Mouse (Mus musculus) forebrain, embryonic 11.5 days (tissue): Measurements from ENCODE around the gene Tmem266. TPM values are rescaled to one million over a fixed set of nuclear protein-coding genes. Genes with fewer than 3 reads are reported as not detected.
A peak's percentile ranks its signal among the peaks of the same experiment; 100 is the strongest.

Experiments
- ATAC-seq: fragments of 200-750 bp; cut with Nextera tagmentation; replicated peaks from 2 replicates; pipeline ENCODE4 v1.8.0; 2017; ENCODE audit warnings: moderate TSS enrichment; ENCODE audit not compliant: low FRiP score
- DNase-seq: peaks from one replicate; pipeline ENCODE4 v3.0.0-alpha.2; 2017; ENCODE audit warnings: low spot score
- H3K27ac ChIP-seq: fragments of 300-500 bp; sonication (generic); 2 replicates; pipeline ENCODE4 v1.5.1; 2014; ENCODE audit warnings: low read depth, low read length
- H3K27me3 ChIP-seq: fragments of 300-500 bp; sonication (generic); 2 replicates; pipeline ENCODE4 v1.6.1; 2014; ENCODE audit warnings: mild to moderate bottlenecking, low read length, mixed read lengths; ENCODE audit not compliant: control insufficient read depth, insufficient read depth
- H3K36me3 ChIP-seq: fragments of 300-500 bp; sonication (generic); 2 replicates; pipeline ENCODE4 v1.6.1; 2014; ENCODE audit warnings: mild to moderate bottlenecking, low read length, moderate library complexity, mixed read lengths; ENCODE audit not compliant: control insufficient read depth, insufficient read depth
- H3K4me1 ChIP-seq: fragments of 300-500 bp; sonication (generic); replicated peaks from 2 replicates; pipeline ENCODE4 v1.6.1; 2014; ENCODE audit warnings: low read length, mixed read lengths; ENCODE audit not compliant: control insufficient read depth, insufficient read depth
- H3K4me2 ChIP-seq: fragments of 300-500 bp; sonication (generic); 2 replicates; pipeline ENCODE4 v1.6.1; 2014; ENCODE audit warnings: low read depth, mild to moderate bottlenecking, low read length, moderate library complexity, mixed read lengths; ENCODE audit not compliant: severe bottlenecking
- H3K4me3 ChIP-seq: fragments of 300-500 bp; sonication (generic); 2 replicates; pipeline ENCODE4 v1.5.1; 2014; ENCODE audit warnings: low read depth, low read length
- H3K9ac ChIP-seq: fragments of 300-500 bp; sonication (generic); 2 replicates; pipeline ENCODE4 v1.6.1; 2014; ENCODE audit warnings: low read length
- H3K9me3 ChIP-seq: fragments of 300-500 bp; sonication (generic); 2 replicates; pipeline ENCODE4 v1.6.1; 2016; ENCODE audit warnings: low read length, mixed read lengths; ENCODE audit not compliant: control insufficient read depth
- WGBS: fragments of 180-500 bp; shearing (Covaris S2); extraction: QIAGEN DNeasy Blood & Tissue Kit; methylation state at CpG from one replicate; pipeline ENCODE4 v1.1.7; 2014; 5-methylcytosine and 5-hydroxymethylcytosine counted together
- polyA plus RNA-seq: library from polyadenylated mRNA; unstranded; fragments of >200 nt; fragmentation: Nextera tagmentation; extraction: Ambion mirVana; gene quantifications from 2 replicates; pipeline ENCODE4 v1.2.1, GENCODE M21; 2014

Gene Tmem266
- polyA plus RNA-seq, 1 experiment from 2014 or later, result not detected

DNA sequence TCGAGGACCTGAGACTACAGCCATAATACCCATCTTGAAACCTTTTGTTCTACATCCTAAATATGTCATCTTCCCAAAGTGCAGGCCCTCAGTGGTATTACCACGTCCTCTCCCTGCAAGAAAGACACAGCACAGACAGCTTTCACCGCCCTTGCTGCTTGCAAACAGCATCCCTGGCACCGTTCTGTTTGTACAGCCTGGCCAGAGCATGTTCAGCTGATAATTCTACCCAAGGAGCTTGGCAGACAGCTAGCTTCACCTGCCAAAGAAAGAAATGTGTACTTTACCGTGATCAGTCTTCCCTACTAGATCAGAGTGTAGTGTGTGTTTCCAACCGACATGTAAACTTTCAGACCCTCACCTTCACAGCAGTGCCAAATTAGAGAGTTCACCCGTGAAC is 45.2 kb downstream of the Tmem266 start:
- Histone ChIP-seq H3K27me3 (no peaks in the 10 kb centered on the region), H3K4me1 (no peaks in the 10 kb centered on the region), H3K4me2 (no peak overlapping the region), H3K9ac (no peak overlapping the region), H3K36me3 (no peaks in the 10 kb centered on the region), H3K27ac (no peak overlapping the region), H3K4me3 (no peak overlapping the region), H3K9me3 (no peaks in the 10 kb centered on the region)
- DNase-seq (peak; percentile 27), ATAC-seq (no peak)
- WGBS, result 79% methylated on average over 7 of the region's 7 CpGs

GRCm38 (mm10) chr9:55377603-55378250 is 51.0 kb downstream of the Tmem266 start:
- Histone ChIP-seq H3K9ac (no peak overlapping the region), H3K27ac (no peak overlapping the region), H3K27me3 (no peaks in the 10 kb centered on the region), H3K4me2 (no peak overlapping the region), H3K4me3 (no peak overlapping the region), H3K9me3 (no peaks in the 10 kb centered on the region), H3K4me1 (no peaks in the 10 kb centered on the region), H3K36me3 (no peaks in the 10 kb centered on the region)
- ATAC-seq (no peak), DNase-seq (peak; percentile 19)
- 88% methylated on average over 10 of the region's 10 CpGs for WGBS

GRCm38 (mm10) chr9:55381456-55381855 is 54.7 kb downstream of the Tmem266 start:
- 91% methylated on average over 4 of the region's 4 CpGs for WGBS
- H3K9me3 ChIP-seq, result no peaks in the 10 kb centered on the region
- no peaks in the 10 kb centered on the region for H3K4me1 ChIP-seq
- H3K9ac ChIP-seq, result no peak overlapping the region
- DNase-seq (peak; percentile 33), ATAC-seq (no peak)
- no peak overlapping the region for H3K27ac ChIP-seq
- H3K36me3 ChIP-seq, result no peaks in the 10 kb centered on the region
- H3K4me3 ChIP-seq, result no peak overlapping the region
- no peak overlapping the region for H3K4me2 ChIP-seq
- no peaks in the 10 kb centered on the region for H3K27me3 ChIP-seq

DNA sequence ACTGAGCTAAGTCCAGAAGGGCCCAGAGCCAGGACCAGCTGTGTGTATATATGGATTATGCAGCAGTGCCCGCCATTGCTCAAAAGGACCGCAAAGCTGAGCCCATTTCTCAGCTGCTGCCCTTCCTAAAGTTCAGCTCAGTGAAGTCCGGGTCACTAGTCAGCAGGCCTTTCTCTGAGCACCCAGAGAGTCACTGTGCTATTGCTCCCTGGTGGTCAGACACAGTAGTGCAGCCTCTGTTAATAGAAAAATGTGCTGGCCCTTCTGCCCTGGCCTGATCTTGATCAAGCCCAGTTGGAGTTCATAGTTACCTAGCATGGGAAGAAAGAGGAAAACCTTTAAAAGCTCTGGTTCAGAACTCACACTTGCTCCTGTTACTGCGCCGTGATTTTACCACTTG is 55.7 kb downstream of the Tmem266 start:
- ATAC-seq (no peak), DNase-seq (peak; percentile 69)
- Histone ChIP-seq H3K4me1 (no peaks in the 10 kb centered on the region), H3K4me2 (no peak overlapping the region), H3K27me3 (no peaks in the 10 kb centered on the region), H3K9me3 (no peaks in the 10 kb centered on the region), H3K27ac (no peak overlapping the region), H3K9ac (no peak overlapping the region), H3K36me3 (no peaks in the 10 kb centered on the region), H3K4me3 (no peak overlapping the region)
- 34% methylated on average over 5 of the region's 5 CpGs for WGBS

DNA sequence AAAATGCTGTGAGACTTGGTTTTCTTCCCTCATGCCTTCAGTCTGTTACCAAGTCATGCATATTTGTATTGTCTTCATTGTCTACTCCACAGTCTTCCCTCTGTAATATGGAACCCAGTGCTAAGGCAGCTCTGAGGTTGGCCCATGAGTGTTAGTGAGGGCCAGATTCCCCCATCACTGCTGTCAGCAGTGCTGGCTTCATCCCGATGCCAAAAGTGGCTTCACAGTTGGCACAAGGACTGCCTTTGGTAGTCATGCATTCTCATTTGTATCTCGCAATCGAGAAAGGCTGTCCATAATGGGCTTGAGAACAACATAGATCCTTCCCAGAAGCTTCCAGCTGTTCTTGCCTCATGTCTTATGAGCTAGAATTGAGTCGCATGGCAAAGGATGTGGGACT is 59.4 kb downstream of the Tmem266 start:
- no peak overlapping the region for H3K4me3 ChIP-seq
- no peak overlapping the region for H3K27ac ChIP-seq
- H3K4me1 ChIP-seq, result no peaks in the 10 kb centered on the region
- ATAC-seq, result no peak
- H3K9me3 ChIP-seq, result no peaks in the 10 kb centered on the region
- H3K9ac ChIP-seq, result no peak overlapping the region
- DNase-seq, result no peak
- H3K4me2 ChIP-seq, result no peak overlapping the region
- H3K27me3 ChIP-seq, result no peaks in the 10 kb centered on the region
- no peaks in the 10 kb centered on the region for H3K36me3 ChIP-seq
- 95% methylated on average over 4 of the region's 4 CpGs for WGBS

- H3K4me3 ChIP-seq, result no peak overlapping the region
- no peaks in the 10 kb centered on the region for H3K27me3 ChIP-seq
- no peaks in the 10 kb centered on the region for H3K4me1 ChIP-seq
- no peak overlapping the region for H3K4me2 ChIP-seq
- H3K36me3 ChIP-seq, result no peaks in the 10 kb centered on the region
- H3K9ac ChIP-seq, result no peak overlapping the region
- H3K27ac ChIP-seq, result no peak overlapping the region
- DNase-seq (peak; percentile 30), ATAC-seq (no peak)
- no peaks in the 10 kb centered on the region for H3K9me3 ChIP-seq
- WGBS, result 85% methylated on average over 14 of the region's 14 CpGs
Measured at GRCm38 (mm10) chr9:55387862-55388505, 61.3 kb downstream of the Tmem266 start.

DNA sequence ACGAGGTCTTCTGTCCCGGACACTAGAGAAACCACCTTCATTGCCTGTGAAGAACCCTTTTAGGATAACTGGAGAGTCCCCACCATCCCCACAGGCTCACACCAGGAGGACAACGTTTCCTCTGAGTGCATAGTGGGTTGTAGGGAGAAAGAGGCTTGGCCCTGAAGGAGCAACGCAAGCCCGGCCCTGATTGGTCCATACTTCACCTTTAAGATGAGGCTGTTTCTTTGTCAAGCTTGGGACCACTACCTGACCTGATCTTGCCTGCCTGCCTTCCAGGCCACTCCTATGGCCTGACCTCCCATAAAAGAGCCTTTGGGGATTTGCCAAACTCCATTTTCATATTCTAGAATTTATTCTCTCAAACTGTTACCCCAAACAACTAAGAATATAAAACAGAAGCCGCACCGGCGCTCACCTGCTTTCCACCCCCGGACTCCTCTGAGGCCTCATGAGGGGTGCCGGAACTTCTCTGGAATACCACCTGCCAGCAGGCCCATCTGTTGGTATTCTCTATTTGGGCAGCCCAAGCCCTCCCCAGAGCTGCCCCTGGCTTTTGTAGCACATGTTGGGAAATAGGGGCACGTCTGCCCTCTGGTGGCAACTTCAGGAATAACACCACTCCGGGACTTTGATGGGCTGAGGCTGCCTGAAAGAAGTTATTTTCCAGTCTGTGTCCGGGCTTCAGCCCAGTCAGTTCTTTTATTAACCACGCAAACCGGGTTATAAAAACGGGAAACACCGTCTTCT is 65.4 kb downstream of the Tmem266 start:
- Histone ChIP-seq H3K9ac (no peak overlapping the region), H3K4me2 (no peak overlapping the region), H3K4me1 (no peaks in the 10 kb centered on the region), H3K4me3 (no peak overlapping the region), H3K27ac (no peak overlapping the region), H3K9me3 (no peaks in the 10 kb centered on the region), H3K27me3 (no peaks in the 10 kb centered on the region), H3K36me3 (no peaks in the 10 kb centered on the region)
- DNase-seq (peak; percentile 89), ATAC-seq (peak; percentile 70)
- WGBS, result 29% methylated on average over 17 of the region's 17 CpGs

DNA sequence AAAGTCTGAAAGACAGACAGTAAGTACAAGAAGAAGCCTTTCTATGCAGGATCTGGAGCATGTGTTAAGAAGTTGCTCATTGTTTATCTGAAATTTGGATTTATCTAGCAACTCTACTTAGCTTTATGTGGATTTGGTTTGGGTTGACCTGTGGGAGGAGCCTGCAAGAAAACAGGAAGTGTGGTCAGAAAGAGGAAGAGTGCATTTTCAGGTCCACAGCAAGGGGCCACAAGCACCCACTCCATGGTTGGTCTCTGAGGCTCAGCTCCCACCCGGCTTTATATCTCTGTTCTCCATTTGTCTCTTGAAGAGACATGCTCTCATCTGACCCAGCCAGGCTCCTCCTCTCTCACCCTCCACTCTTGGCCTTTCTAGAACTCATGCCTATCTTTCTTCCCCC is 68.9 kb downstream of the Tmem266 start:
- no peak for ATAC-seq
- H3K36me3 ChIP-seq, result no peaks in the 10 kb centered on the region

More for the DNA sequence above, 68.9 kb downstream of the Tmem266 start:
- WGBS, result 74% methylated on average over 1 of the region's 1 CpGs
- Histone ChIP-seq H3K4me2 (no peak overlapping the region), H3K4me1 (no peaks in the 10 kb centered on the region), H3K27me3 (no peaks in the 10 kb centered on the region), H3K27ac (no peak overlapping the region), H3K4me3 (no peak overlapping the region), H3K9me3 (no peaks in the 10 kb centered on the region), H3K9ac (no peak overlapping the region)
- DNase-seq, result no peak
